In the genomic region with DNA sequence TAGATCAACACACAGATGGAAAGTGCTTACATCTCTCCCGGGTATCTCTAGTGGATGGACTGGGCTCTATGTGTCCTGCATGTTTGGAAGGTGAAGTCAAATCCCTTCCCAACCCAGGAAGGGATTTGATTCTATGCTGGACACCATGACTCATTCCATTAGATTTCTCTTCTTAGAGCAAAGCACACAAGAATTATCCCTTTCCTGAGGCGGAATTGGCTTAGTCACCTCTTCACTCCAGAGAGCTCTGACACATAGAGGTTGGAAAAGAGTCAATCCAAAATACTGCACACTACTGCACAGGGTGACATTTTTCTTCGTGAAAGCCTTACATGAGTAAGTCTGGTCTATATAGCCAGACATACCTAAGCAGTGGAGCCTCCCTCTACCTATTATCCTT, we compare ENCODE assay signal across 19 mouse cellular contexts.
"Had no signal": no experiment of that assay in that cellular context is flagged by ENCODE, and none has a peak within 500 bp of the region (broad histone marks: within the 10 kb centered on the region; RNA-seq: fewer than 3 reads in every experiment).

No protein-coding gene starts in this region.

- H3K27me3 ChIP-seq: limb, embryonic 12.5 days; limb, embryonic 15.5 days; midbrain, embryonic 13.5 days; stomach, embryonic 15.5 days had no signal

- ATAC-seq: liver, postnatal 0 days; lung, postnatal 0 days; midbrain, embryonic 13.5 days; midbrain, embryonic 16.5 days had no signal

- H3K4me2 ChIP-seq: limb, embryonic 12.5 days; limb, embryonic 15.5 days; liver, embryonic 11.5 days; lung, embryonic 14.5 days; midbrain, embryonic 13.5 days; stomach, embryonic 15.5 days had no signal

- H3K4me1 ChIP-seq: stomach, embryonic 15.5 days had no signal

- H3K27ac ChIP-seq: limb, embryonic 12.5 days; limb, embryonic 15.5 days; liver, embryonic 14.5 days; macrophage; midbrain, embryonic 13.5 days; stomach, embryonic 15.5 days had no signal

- H3K9ac ChIP-seq: limb, embryonic 12.5 days; limb, embryonic 15.5 days; liver, embryonic 14.5 days; liver, postnatal 0 days; lung, embryonic 14.5 days; midbrain, embryonic 13.5 days; stomach, embryonic 15.5 days had no signal

- H3K36me3 ChIP-seq: limb, embryonic 12.5 days; limb, embryonic 15.5 days; midbrain, embryonic 13.5 days; stomach, embryonic 15.5 days had no signal

- H3K9me3 ChIP-seq: limb, embryonic 12.5 days; limb, embryonic 15.5 days; midbrain, embryonic 13.5 days; stomach, embryonic 15.5 days had no signal

- DNase-seq: kidney, adult 9 months; kidney, postnatal 14 days; kidney, postnatal 4 days; left cerebral cortex, postnatal 4 days; liver, postnatal 0 days; lung, embryonic 14.5 days; right cerebral cortex, adult 18-20 months; right cerebral cortex, postnatal 25 days; spleen, adult 18-20 months; thymus, postnatal 25 days had no signal

- H3K4me3 ChIP-seq: limb, embryonic 12.5 days; limb, embryonic 15.5 days; midbrain, embryonic 13.5 days; stomach, embryonic 15.5 days had no signal
